8 mouse cellular contexts compared by ENCODE assay signal in the genomic region with DNA sequence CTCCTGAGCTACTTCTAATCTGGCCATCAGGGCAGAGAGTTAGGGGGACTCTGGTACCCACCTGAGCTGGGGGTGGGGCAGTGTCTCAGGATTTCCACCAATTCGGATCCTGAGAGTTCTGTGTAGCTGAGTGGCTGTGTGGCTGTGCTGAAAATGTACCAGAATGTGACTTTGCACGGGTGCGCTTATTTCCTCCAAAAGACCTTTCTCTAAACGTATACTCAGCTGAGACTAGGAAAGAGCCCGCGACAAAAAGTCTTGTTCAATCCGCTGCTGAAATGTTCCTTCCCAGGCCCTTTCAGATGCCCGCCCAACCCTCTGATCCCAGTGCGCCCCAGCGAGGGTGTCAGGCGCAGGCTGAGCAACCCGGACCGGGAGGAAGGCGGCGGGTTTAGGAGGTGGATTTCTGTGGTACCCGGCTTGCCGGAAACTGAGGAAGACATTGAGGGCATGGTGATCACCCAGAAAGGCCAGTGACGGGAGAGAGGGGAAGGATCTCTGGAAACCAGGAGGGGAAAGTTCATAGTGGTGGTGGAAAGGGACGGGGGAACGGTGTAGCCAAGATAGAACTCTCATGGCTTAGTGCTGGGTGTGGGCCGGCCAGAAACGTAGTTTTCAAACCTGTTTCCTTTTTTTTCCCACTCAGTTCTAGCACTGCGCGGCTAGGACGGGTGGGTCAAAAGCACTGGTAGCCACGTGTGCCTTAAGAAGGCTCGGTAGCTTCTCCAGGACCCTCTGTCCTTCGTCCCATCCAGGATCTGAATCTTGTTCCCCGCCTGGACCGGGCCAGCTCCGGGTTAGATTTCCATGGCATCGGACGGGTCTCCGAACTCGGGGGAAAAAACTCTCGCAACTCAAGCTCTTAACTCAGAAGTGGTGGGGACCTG. TPM values are rescaled to one million over a fixed set of nuclear protein-coding genes. Genes with fewer than 3 reads are reported as not detected.
DNase-seq lines count a peak whose midpoint lies in the region; ATAC-seq and TF ChIP-seq lines count a peak whose summit lies in the region.

No protein-coding gene starts in this region.

- no peak overlapping the region for H3K27ac ChIP-seq in heart, embryonic 11.5 days (ENCODE audit: low read depth, low read length)
- H3K27ac ChIP-seq in forebrain, embryonic 15.5 days (replicated peaks): no peak overlapping the region
- H3K27ac ChIP-seq in lung, postnatal 0 days (ENCODE audit: low read length): no peak overlapping the region

- under 1% methylated on average over 36 of the region's 36 CpGs for WGBS in heart, embryonic 11.5 days (ENCODE audit: insufficient replicate concordance)
- 2% methylated on average over 36 of the region's 36 CpGs for WGBS in forebrain, embryonic 15.5 days
- 3% methylated on average over 36 of the region's 36 CpGs for WGBS in lung, postnatal 0 days

- H3K9ac ChIP-seq in heart, embryonic 11.5 days (ENCODE audit: low read depth, low read length): no peak overlapping the region
- H3K9ac ChIP-seq in forebrain, embryonic 15.5 days (replicated peaks): no peak overlapping the region
- no peak overlapping the region for H3K9ac ChIP-seq in lung, postnatal 0 days (replicated peaks; ENCODE audit: low read depth)

- H3K27me3 ChIP-seq in heart, embryonic 11.5 days (ENCODE audit: control insufficient read depth, insufficient read depth, low read length): peaks cover 80% of the 10 kb centered on the region
- peaks cover 8% of the 10 kb centered on the region for H3K27me3 ChIP-seq in C2C12 (ENCODE audit: control insufficient read depth, insufficient read depth, insufficient read length)
- peaks cover 76% of the 10 kb centered on the region for H3K27me3 ChIP-seq in forebrain, embryonic 15.5 days
- H3K27me3 ChIP-seq in lung, postnatal 0 days (replicated peaks; ENCODE audit: insufficient read depth, low read length): peaks cover 51% of the 10 kb centered on the region

- no peak for DNase-seq in heart, postnatal 25 days (ENCODE audit: low spot score)
- no peak for DNase-seq in lung, postnatal 0 days (ENCODE audit: low spot score)
- no peak for DNase-seq in left cerebral cortex, postnatal 10 days (ENCODE audit: extremely low spot score in 1 of 2, low spot score in 2 of 2)
- no peak for DNase-seq in ovary, adult 18-20 months (ENCODE audit: low spot score)
- no peak for DNase-seq in urinary bladder, postnatal 10 days (ENCODE audit: low spot score)

- peak overlapping the region; percentile 63 for H3K4me2 ChIP-seq in heart, embryonic 11.5 days
- H3K4me2 ChIP-seq in forebrain, embryonic 15.5 days (replicated peaks): no peak overlapping the region
- peak overlapping the region; percentile 59 for H3K4me2 ChIP-seq in lung, postnatal 0 days (replicated peaks; ENCODE audit: low read depth, low read length)

- no peak for TF ChIP-seq EP300 in lung, postnatal 0 days (IDR thresholded peaks at IDR 0.05)

- H3K79me2 ChIP-seq in C2C12 (ENCODE audit: control insufficient read depth, insufficient read depth): peaks cover 41% of the 10 kb centered on the region

- H3K4me1 ChIP-seq in heart, embryonic 11.5 days (ENCODE audit: control insufficient read depth, insufficient read depth, low read length): peaks cover 21% of the 10 kb centered on the region
- H3K4me1 ChIP-seq in forebrain, embryonic 15.5 days: peaks cover 24% of the 10 kb centered on the region
- H3K4me1 ChIP-seq in lung, postnatal 0 days (ENCODE audit: insufficient read depth, low read depth, low read length): peaks cover 10% of the 10 kb centered on the region

- intact Hi-C loops in heart, postnatal 25 days (cut with DNase I): no loop called here
- intact Hi-C loops in left cerebral cortex, postnatal 10 days (cut with DNase I): no loop called here

- peaks cover 9% of the 10 kb centered on the region for H3K79me3 ChIP-seq in C2C12 (ENCODE audit: low read depth)

- no peaks in the 10 kb centered on the region for H3K9me3 ChIP-seq in heart, embryonic 11.5 days (replicated peaks; ENCODE audit: control insufficient read depth, low read length)
- H3K9me3 ChIP-seq in forebrain, embryonic 15.5 days: no peaks in the 10 kb centered on the region
- H3K9me3 ChIP-seq in lung, postnatal 0 days (ENCODE audit: low read length): no peaks in the 10 kb centered on the region

- H3ac ChIP-seq in C2C12 (ENCODE audit: control insufficient read depth, insufficient read length, low read depth): no peak overlapping the region

- H3K36me3 ChIP-seq in heart, embryonic 11.5 days (ENCODE audit: control insufficient read depth, insufficient read depth, low read length): no peaks in the 10 kb centered on the region
- H3K36me3 ChIP-seq in C2C12 (ENCODE audit: control insufficient read depth, insufficient read depth): peaks cover 7% of the 10 kb centered on the region
- H3K36me3 ChIP-seq in forebrain, embryonic 15.5 days: no peaks in the 10 kb centered on the region
- no peaks in the 10 kb centered on the region for H3K36me3 ChIP-seq in lung, postnatal 0 days (ENCODE audit: insufficient read depth, low read length)

- ATAC-seq in heart, embryonic 11.5 days (replicated peaks; ENCODE audit: insufficient number of reproducible peaks, low FRiP score, low TSS enrichment): no peak
- ATAC-seq in forebrain, embryonic 15.5 days (replicated peaks): no peak
- ATAC-seq in lung, postnatal 0 days: no peak

- TF ChIP-seq CTCF in C2C12 (IDR thresholded peaks at IDR 0.05; ENCODE audit: control insufficient read depth, insufficient read depth, insufficient read length): no peak
- TF ChIP-seq CTCF in lung, postnatal 0 days (IDR thresholded peaks at IDR 0.05): no peak

- H3K4me3 ChIP-seq in heart, embryonic 11.5 days (ENCODE audit: low read depth, low read length): peak overlapping the region; percentile 42
- H3K4me3 ChIP-seq in C2C12 (ENCODE audit: insufficient read depth, poor library complexity, severe bottlenecking): peak overlapping the region; percentile 55
- 0 out of 2 replicates have a peak overlapping the region, but pooled peaks have one; percentile 25 for H3K4me3 ChIP-seq in forebrain, embryonic 15.5 days
- H3K4me3 ChIP-seq in lung, postnatal 0 days (ENCODE audit: low read depth, low read length): peak overlapping the region; percentile 35

TF ChIP-seq in C2C12, 6 proteins besides CTCF, POLR2A, EP300 and RAD21:
- TF ChIP-seq USF1 (IDR thresholded peaks at IDR 0.05; ENCODE audit: low read depth) (no peak), MYOD1 (IDR thresholded peaks at IDR 0.05; ENCODE audit: control insufficient read depth, insufficient read length, low read depth) (no peak), MYOG (IDR thresholded peaks at IDR 0.05; ENCODE audit: control insufficient read depth, extremely low read depth, insufficient read length) (no peak), FOSL1 (IDR thresholded peaks at IDR 0.05; ENCODE audit: insufficient read depth, low read length, poor library complexity, severe bottlenecking) (no peak), MAX (IDR thresholded peaks at IDR 0.05) (no peak), CEBPB (IDR thresholded peaks at IDR 0.05; ENCODE audit: low read depth) (no peak)

RNA-seq across cellular contexts. Expression of a gene that starts 4.7 kb away (rescaled TPM):
- polyA plus RNA-seq in heart, embryonic 11.5 days (2014; fragmentation: Nextera tagmentation; extraction: Ambion mirVana): 0.07 and 0.11 TPM in 2 replicates
- total RNA-seq in heart, postnatal 25 days (2021): under 1 TPM; 0.11 to 0.29 TPM
- polyA plus RNA-seq in C2C12 (2012; fragmentation: generic; extraction: Trizol): 5.5 TPM
- polyA plus RNA-seq in forebrain, embryonic 15.5 days (2015; fragmentation: Nextera tagmentation; extraction: Ambion mirVana): 0.10 and 0.43 TPM in 2 replicates
- polyA plus RNA-seq in lung, postnatal 0 days (2015; fragmentation: Nextera tagmentation; extraction: Ambion mirVana): 0.56 and 0.81 TPM in 2 replicates
- total RNA-seq in left cerebral cortex, postnatal 10 days (2021): 1 to 10 TPM; 2.3 to 3.1 TPM

RNA-seq across cellular contexts. Expression of a gene that starts 11.8 kb away (rescaled TPM):
- 13.9 and 16.6 TPM in 2 replicates for polyA plus RNA-seq in heart, embryonic 11.5 days (2014; fragmentation: Nextera tagmentation; extraction: Ambion mirVana)
- total RNA-seq in heart, postnatal 25 days (2021): 10 to 100 TPM; 11.9 to 13.2 TPM
- 21.1 TPM for polyA plus RNA-seq in C2C12 (2012; fragmentation: generic; extraction: Trizol)
- 16.0 and 17.2 TPM in 2 replicates for polyA plus RNA-seq in forebrain, embryonic 15.5 days (2015; fragmentation: Nextera tagmentation; extraction: Ambion mirVana)
- 15.7 and 17.2 TPM in 2 replicates for polyA plus RNA-seq in lung, postnatal 0 days (2015; fragmentation: Nextera tagmentation; extraction: Ambion mirVana)
- total RNA-seq in left cerebral cortex, postnatal 10 days (2021): 1 to 10 TPM; 3.9 to 4.2 TPM

RNA-seq across cellular contexts. Expression of a gene that starts 23.3 kb away (rescaled TPM):
- polyA plus RNA-seq in heart, embryonic 11.5 days (2014; fragmentation: Nextera tagmentation; extraction: Ambion mirVana): 0.59 and 0.93 TPM in 2 replicates
- total RNA-seq in heart, postnatal 25 days (2021): under 1 TPM in 1 of 2 experiments, not detected in 1; 0.50 TPM
- 1.0 TPM for polyA plus RNA-seq in C2C12 (2012; fragmentation: generic; extraction: Trizol)
- 2.9 and 4.6 TPM in 2 replicates for polyA plus RNA-seq in forebrain, embryonic 15.5 days (2015; fragmentation: Nextera tagmentation; extraction: Ambion mirVana)
- 7.5 and 9.8 TPM in 2 replicates for polyA plus RNA-seq in lung, postnatal 0 days (2015; fragmentation: Nextera tagmentation; extraction: Ambion mirVana)
- under 1 TPM; 0.61 to 0.75 TPM for total RNA-seq in left cerebral cortex, postnatal 10 days (2021)

RNA-seq across cellular contexts. Expression of a gene that starts 23.4 kb away (rescaled TPM):
- polyA plus RNA-seq in heart, embryonic 11.5 days (2014; fragmentation: Nextera tagmentation; extraction: Ambion mirVana): 83.9 and 87.2 TPM in 2 replicates
- 10 to 100 TPM; 81.0 to 85.2 TPM for total RNA-seq in heart, postnatal 25 days (2021)
- 77.5 TPM for polyA plus RNA-seq in C2C12 (2012; fragmentation: generic; extraction: Trizol)
- 57.0 and 58.4 TPM in 2 replicates for polyA plus RNA-seq in forebrain, embryonic 15.5 days (2015; fragmentation: Nextera tagmentation; extraction: Ambion mirVana)
- polyA plus RNA-seq in lung, postnatal 0 days (2015; fragmentation: Nextera tagmentation; extraction: Ambion mirVana): 50.8 and 53.5 TPM in 2 replicates
- 10 to 100 TPM; 69.0 to 69.2 TPM for total RNA-seq in left cerebral cortex, postnatal 10 days (2021)

RNA-seq across cellular contexts. Expression of a gene that starts 32.5 kb away (rescaled TPM):
- polyA plus RNA-seq in heart, embryonic 11.5 days (2014; fragmentation: Nextera tagmentation; extraction: Ambion mirVana): 3.9 and 4.1 TPM in 2 replicates
- 1 to 10 TPM; 5.1 to 5.5 TPM for total RNA-seq in heart, postnatal 25 days (2021)
- polyA plus RNA-seq in C2C12 (2012; fragmentation: generic; extraction: Trizol): 1.8 TPM
- polyA plus RNA-seq in forebrain, embryonic 15.5 days (2015; fragmentation: Nextera tagmentation; extraction: Ambion mirVana): 10.2 and 10.5 TPM in 2 replicates
- 11.4 and 11.9 TPM in 2 replicates for polyA plus RNA-seq in lung, postnatal 0 days (2015; fragmentation: Nextera tagmentation; extraction: Ambion mirVana)
- 10 to 100 TPM; 11.3 to 12.8 TPM for total RNA-seq in left cerebral cortex, postnatal 10 days (2021)
